Mouse (Mus musculus): Measurements from ENCODE around the gene Lyrm1. TPM values are rescaled to one million over a fixed set of nuclear protein-coding genes. Genes with fewer than 3 reads are reported as not detected.

The Lyrm1 gene
- polyA plus RNA-seq, 1 experiment = 19.4 TPM

DNA sequence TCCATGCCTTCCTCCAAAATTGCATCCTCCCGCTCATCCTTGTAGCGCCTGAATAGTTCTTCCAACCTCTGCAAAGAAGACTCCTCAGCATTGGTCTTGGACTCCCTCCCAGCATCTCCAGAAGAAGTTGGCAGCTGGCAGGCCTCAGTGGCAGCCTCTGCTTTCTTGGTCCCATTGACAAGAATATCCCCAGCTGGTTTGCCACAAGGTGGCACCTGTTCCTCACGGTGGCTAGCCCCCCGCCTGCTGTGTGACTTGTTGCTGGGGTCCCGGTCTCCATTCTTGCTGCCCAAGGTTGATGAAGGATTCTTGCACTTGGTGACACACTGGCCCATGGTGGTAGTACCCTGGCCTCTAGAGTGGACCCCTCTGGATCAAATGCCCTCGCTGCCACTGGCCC, 36.2 kb upstream of the Lyrm1 start:
- DNase-seq = no peak

DNA sequence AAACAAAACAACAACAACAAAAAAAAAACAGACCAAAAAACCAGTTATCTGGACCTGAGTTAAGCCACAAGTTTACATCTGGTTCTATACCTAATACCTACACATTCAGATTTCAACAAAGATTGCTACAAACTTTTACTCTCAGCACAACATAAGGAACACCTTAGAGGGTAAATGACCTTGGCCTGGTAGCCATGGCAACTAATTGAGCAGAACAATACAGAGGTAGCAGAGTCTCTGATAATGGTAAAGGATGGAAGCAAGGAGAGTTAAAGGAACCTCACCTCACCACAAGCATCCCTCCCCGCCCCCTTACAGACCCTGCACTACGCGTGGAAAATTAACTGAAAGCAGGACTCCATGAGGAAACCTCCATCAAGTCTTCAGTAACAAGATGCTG, 35.5 kb upstream of the Lyrm1 start:
- WGBS = 97% methylated on average over 3 of the region's 3 CpGs
- Histone ChIP-seq H3K27me3 (ENCODE audit: control insufficient read depth, insufficient read depth, low read length) (no peaks in the 10 kb centered on the region), H3K4me1 (ENCODE audit: control insufficient read depth, insufficient read depth, low read length) (peaks cover 7% of the 10 kb centered on the region), H3K27ac (ENCODE audit: insufficient read depth, low read length) (no peak overlapping the region), H3K4me3 (replicated peaks; ENCODE audit: insufficient read depth, low read depth, low read length) (no peak overlapping the region)
- no peak for TF ChIP-seq CTCF (IDR thresholded peaks at IDR 0.05; ENCODE audit: borderline replicate concordance, insufficient read depth, low read depth, low read length)
- no peak for TF ChIP-seq POLR2A (IDR thresholded peaks at IDR 0.05; ENCODE audit: borderline replicate concordance, insufficient read depth, low read length)
- DNase-seq = no peak

More for the DNA sequence above, 36.2 kb upstream of the Lyrm1 start:
- TF ChIP-seq POLR2A (IDR thresholded peaks at IDR 0.05; ENCODE audit: borderline replicate concordance, insufficient read depth, low read length) (no peak), CTCF (IDR thresholded peaks at IDR 0.05; ENCODE audit: borderline replicate concordance, insufficient read depth, low read depth, low read length) (no peak)
- Histone ChIP-seq H3K27me3 (ENCODE audit: control insufficient read depth, insufficient read depth, low read length) (no peaks in the 10 kb centered on the region), H3K27ac (ENCODE audit: insufficient read depth, low read length) (no peak overlapping the region), H3K4me1 (ENCODE audit: control insufficient read depth, insufficient read depth, low read length) (peaks cover 7% of the 10 kb centered on the region), H3K4me3 (replicated peaks; ENCODE audit: insufficient read depth, low read depth, low read length) (no peak overlapping the region)
- 52% methylated on average over 6 of the region's 6 CpGs for WGBS

DNA sequence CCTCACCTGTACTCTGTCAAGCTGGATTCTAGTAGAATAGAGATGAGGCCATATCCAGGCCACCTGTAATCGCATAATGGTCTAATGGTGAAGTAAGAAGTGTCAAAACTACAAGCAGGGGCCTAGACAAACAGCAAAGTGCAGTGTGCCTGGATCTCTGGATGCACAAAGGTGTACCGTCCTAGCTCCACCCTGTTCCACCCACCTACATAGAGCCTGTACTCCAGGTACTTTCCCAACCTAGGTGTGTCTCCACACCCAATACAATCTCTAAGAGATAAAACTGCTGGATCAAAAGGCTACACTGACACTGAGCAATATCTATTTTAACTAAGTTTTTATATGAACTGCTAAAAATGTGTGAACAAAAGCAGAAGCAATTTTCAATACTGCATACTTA, 35.1 kb upstream of the Lyrm1 start:
- no peak for TF ChIP-seq POLR2A (IDR thresholded peaks at IDR 0.05; ENCODE audit: borderline replicate concordance, insufficient read depth, low read length)
- no peak for TF ChIP-seq CTCF (IDR thresholded peaks at IDR 0.05; ENCODE audit: borderline replicate concordance, insufficient read depth, low read depth, low read length)
- DNase-seq = no peak
- WGBS = 93% methylated on average over 2 of the region's 2 CpGs
- H3K27me3 ChIP-seq (ENCODE audit: control insufficient read depth, insufficient read depth, low read length) = no peaks in the 10 kb centered on the region
- H3K4me3 ChIP-seq (replicated peaks; ENCODE audit: insufficient read depth, low read depth, low read length) = no peak overlapping the region
- no peak overlapping the region for H3K27ac ChIP-seq (ENCODE audit: insufficient read depth, low read length)
- H3K4me1 ChIP-seq (ENCODE audit: control insufficient read depth, insufficient read depth, low read length) = peaks cover 7% of the 10 kb centered on the region

DNA sequence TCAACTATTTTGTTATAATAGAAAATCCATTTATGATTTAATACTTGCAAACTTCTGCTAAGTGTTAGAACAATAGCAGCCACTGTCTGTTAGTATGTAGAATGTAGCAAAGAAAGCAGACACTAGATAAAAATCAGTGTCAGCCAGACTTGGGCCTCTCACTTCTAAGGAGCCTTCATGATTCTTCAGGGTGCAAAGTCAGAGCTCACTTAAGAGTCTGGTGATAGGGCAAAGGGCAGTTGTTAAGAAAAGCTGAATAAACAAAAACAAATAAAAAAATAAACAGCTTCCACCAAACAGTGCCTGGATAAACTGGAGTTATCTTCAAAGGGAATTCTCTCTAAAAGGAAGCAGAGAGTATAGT, 34.7 kb upstream of the Lyrm1 start:
- Histone ChIP-seq H3K4me1 (ENCODE audit: control insufficient read depth, insufficient read depth, low read length) (peaks cover 7% of the 10 kb centered on the region), H3K27me3 (ENCODE audit: control insufficient read depth, insufficient read depth, low read length) (no peaks in the 10 kb centered on the region), H3K27ac (ENCODE audit: insufficient read depth, low read length) (no peak overlapping the region), H3K4me3 (replicated peaks; ENCODE audit: insufficient read depth, low read depth, low read length) (no peak overlapping the region)
- TF ChIP-seq POLR2A (IDR thresholded peaks at IDR 0.05; ENCODE audit: borderline replicate concordance, insufficient read depth, low read length) = no peak
- TF ChIP-seq CTCF (IDR thresholded peaks at IDR 0.05; ENCODE audit: borderline replicate concordance, insufficient read depth, low read depth, low read length) = no peak
- no peak for DNase-seq

DNA sequence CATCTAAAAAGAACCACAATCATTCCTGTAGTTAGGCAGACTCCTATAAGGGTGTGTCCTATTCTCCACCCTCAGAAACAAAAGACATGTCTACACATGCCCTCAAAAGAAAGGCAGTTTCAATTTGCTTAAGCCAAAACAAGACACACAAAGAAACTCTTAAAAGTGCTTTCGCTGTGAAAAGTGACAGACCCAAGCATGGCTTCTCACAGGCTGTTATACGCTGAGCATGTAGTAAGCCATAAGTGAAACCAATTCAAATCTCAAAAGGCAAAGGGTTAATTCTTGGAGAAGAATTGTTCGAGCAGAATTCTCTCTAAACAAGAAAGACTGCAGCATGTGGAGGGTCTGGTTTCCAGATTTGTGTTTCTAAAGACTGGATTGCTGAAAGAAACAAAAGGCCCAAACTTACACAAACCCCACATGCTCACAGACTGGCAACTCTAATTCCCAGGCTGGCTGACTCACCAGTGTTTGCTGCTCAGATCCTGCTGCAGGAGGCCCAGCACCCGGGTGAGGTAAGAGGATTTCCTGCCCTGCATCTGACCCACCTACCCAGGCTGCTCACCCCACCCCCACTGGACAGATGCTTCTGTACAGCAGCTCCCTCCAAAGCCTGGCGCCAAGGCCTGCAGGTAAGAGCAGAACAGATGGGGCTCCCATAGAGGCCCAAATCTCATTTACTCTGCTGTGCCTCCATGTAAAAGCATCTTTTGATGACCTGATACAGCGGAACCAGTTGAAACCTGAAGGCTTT, 34.1 kb upstream of the Lyrm1 start:
- TF ChIP-seq POLR2A (IDR thresholded peaks at IDR 0.05; ENCODE audit: borderline replicate concordance, insufficient read depth, low read length) = no peak
- no peak for TF ChIP-seq CTCF (IDR thresholded peaks at IDR 0.05; ENCODE audit: borderline replicate concordance, insufficient read depth, low read depth, low read length)
- DNase-seq = peak; percentile 42 to 54
- no peak overlapping the region for H3K4me3 ChIP-seq (replicated peaks; ENCODE audit: insufficient read depth, low read depth, low read length)
- H3K27me3 ChIP-seq (ENCODE audit: control insufficient read depth, insufficient read depth, low read length) = no peaks in the 10 kb centered on the region
- no peak overlapping the region; the same call in 1 of the 2 replicates for H3K27ac ChIP-seq (ENCODE audit: insufficient read depth, low read length)
- H3K4me1 ChIP-seq (ENCODE audit: control insufficient read depth, insufficient read depth, low read length) = peaks cover 9% of the 10 kb centered on the region
- 47% methylated on average over 6 of the region's 6 CpGs for WGBS

DNA sequence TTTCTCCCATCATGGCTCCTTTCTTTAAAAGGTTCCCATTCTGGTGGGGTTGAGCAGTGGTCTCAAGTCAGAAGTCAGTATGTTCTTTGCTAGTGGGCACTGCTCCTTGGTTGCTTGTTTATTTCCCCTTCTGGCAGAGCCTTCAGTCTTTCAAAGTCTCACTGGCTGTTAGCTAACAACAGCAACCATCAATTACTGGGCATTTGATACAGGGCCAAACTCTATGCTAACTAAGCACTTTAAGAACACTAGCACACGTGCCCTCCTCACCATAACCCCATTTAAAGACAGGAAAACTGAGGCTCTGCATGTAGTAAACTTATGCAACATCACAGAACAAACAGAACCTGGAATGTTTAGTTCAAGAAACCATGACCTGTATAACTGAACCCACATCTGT, 33.5 kb upstream of the Lyrm1 start:
- 28% methylated on average over 1 of the region's 1 CpGs for WGBS
- Histone ChIP-seq H3K27me3 (ENCODE audit: control insufficient read depth, insufficient read depth, low read length) (no peaks in the 10 kb centered on the region), H3K4me1 (ENCODE audit: control insufficient read depth, insufficient read depth, low read length) (peaks cover 9% of the 10 kb centered on the region), H3K27ac (ENCODE audit: insufficient read depth, low read length) (no peak overlapping the region), H3K4me3 (replicated peaks; ENCODE audit: insufficient read depth, low read depth, low read length) (no peak overlapping the region)
- TF ChIP-seq POLR2A (IDR thresholded peaks at IDR 0.05; ENCODE audit: borderline replicate concordance, insufficient read depth, low read length) (no peak), CTCF (IDR thresholded peaks at IDR 0.05; ENCODE audit: borderline replicate concordance, insufficient read depth, low read depth, low read length) (no peak)
- no peak for DNase-seq

DNA sequence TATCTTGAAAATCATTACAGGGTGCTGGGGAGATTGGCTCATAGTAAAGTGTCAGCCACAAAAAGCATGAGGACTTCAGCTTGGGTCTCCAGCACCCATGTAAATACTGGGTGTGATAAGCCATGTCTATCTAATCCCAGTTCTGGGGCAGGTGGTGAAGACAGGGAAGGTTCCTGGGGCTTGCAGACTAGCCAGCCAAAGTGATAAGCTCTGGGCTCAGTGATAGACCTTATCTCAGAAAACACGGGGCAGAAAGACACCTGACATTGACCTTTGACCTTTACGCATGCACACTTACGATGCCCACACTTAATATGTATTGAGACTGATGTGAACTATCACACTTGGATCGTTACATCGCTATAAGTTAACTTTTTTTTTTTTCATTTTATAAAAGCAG, 31.2 kb upstream of the Lyrm1 start:
- Histone ChIP-seq H3K27ac (ENCODE audit: insufficient read depth, low read length) (no peak overlapping the region), H3K4me1 (ENCODE audit: control insufficient read depth, insufficient read depth, low read length) (peaks cover 9% of the 10 kb centered on the region), H3K27me3 (ENCODE audit: control insufficient read depth, insufficient read depth, low read length) (no peaks in the 10 kb centered on the region), H3K4me3 (replicated peaks; ENCODE audit: insufficient read depth, low read depth, low read length) (no peak overlapping the region)
- TF ChIP-seq CTCF (IDR thresholded peaks at IDR 0.05; ENCODE audit: borderline replicate concordance, insufficient read depth, low read depth, low read length) (no peak), POLR2A (IDR thresholded peaks at IDR 0.05; ENCODE audit: borderline replicate concordance, insufficient read depth, low read length) (no peak)
- WGBS = 91% methylated on average over 5 of the region's 5 CpGs
- no peak for DNase-seq

DNA sequence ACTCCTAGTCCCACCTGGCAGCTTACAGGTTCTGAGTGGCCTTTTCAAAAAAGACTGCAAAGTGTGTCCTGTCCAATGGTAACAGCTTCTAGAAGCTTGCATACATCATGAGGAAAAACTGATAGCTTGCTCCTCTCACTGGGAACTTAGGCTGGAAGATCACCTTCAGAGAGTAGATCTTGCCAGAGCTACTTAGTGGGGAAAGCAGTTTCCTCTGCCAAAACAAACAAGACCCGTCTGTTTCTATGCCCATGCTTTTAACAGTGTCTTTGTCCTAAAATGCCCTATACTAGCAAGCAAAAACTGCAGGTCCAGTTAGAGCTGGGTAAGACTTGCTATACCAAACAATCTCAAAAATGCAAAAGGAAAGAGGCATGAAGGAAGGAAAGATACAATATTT, 29.5 kb upstream of the Lyrm1 start:
- 8% methylated on average over 1 of the region's 1 CpGs for WGBS
- H3K27ac ChIP-seq (ENCODE audit: insufficient read depth, low read length) = no peak overlapping the region
- H3K4me1 ChIP-seq (ENCODE audit: control insufficient read depth, insufficient read depth, low read length) = peaks cover 9% of the 10 kb centered on the region
- no peak overlapping the region for H3K4me3 ChIP-seq (replicated peaks; ENCODE audit: insufficient read depth, low read depth, low read length)
- no peak for DNase-seq
- TF ChIP-seq POLR2A (IDR thresholded peaks at IDR 0.05; ENCODE audit: borderline replicate concordance, insufficient read depth, low read length) (no peak), CTCF (IDR thresholded peaks at IDR 0.05; ENCODE audit: borderline replicate concordance, insufficient read depth, low read depth, low read length) (no peak)
- H3K27me3 ChIP-seq (ENCODE audit: control insufficient read depth, insufficient read depth, low read length) = no peaks in the 10 kb centered on the region

Data from cerebellum, adult 2 months (tissue).